Mouse (Mus musculus): ENCODE measurements around the gene Inf2. TPM values are rescaled to one million over a fixed set of nuclear protein-coding genes. Genes with fewer than 3 reads are reported as not detected.

Gene Inf2
- polyA plus RNA-seq, 1 experiment from 2014 or later = 5.5 TPM

Small RNA genes within 50 kb of the gene (microRNA-seq; reads per million reads assigned to microRNA genes)
- not detected for gene Mir6939

Other genes starting within 250 kb of the Inf2 start
- gene A530016L24Rik, start 99.3 kb upstream of the Inf2 start, polyA plus RNA-seq (2015; fragmentation: Nextera tagmentation; extraction: Ambion mirVana) = 0.41 and 0.64 TPM in 2 replicates
- gene Tmem179, start 72.0 kb upstream of the Inf2 start, polyA plus RNA-seq (2015; fragmentation: Nextera tagmentation; extraction: Ambion mirVana) = 0.28 and 0.66 TPM in 2 replicates
- gene Adssl1, start 31.3 kb downstream of the Inf2 start, polyA plus RNA-seq (2015; fragmentation: Nextera tagmentation; extraction: Ambion mirVana) = 12.8 and 14.7 TPM in 2 replicates
- 246 and 251 TPM in 2 replicates for gene Siva1, start 55.9 kb downstream of the Inf2 start, polyA plus RNA-seq (2015; fragmentation: Nextera tagmentation; extraction: Ambion mirVana)
- gene Akt1, start 86.1 kb downstream of the Inf2 start, polyA plus RNA-seq (2015; fragmentation: Nextera tagmentation; extraction: Ambion mirVana) = 62.5 and 71.0 TPM in 2 replicates
- 2.2 and 2.4 TPM in 2 replicates for gene Zbtb42, start 90.0 kb downstream of the Inf2 start, polyA plus RNA-seq (2015; fragmentation: Nextera tagmentation; extraction: Ambion mirVana)
- 14.7 and 16.6 TPM in 2 replicates for gene Cep170b, start 131.7 kb downstream of the Inf2 start, polyA plus RNA-seq (2015; fragmentation: Nextera tagmentation; extraction: Ambion mirVana)
- gene Pld4, start 171.9 kb downstream of the Inf2 start, polyA plus RNA-seq (2015; fragmentation: Nextera tagmentation; extraction: Ambion mirVana) = 6.1 and 7.2 TPM in 2 replicates
- gene Ahnak2, start 213.9 kb downstream of the Inf2 start, polyA plus RNA-seq (2015; fragmentation: Nextera tagmentation; extraction: Ambion mirVana) = 0.61 and 0.64 TPM in 2 replicates
- 7.9 and 8.8 TPM in 2 replicates for gene Clba1, start 220.2 kb downstream of the Inf2 start, polyA plus RNA-seq (2015; fragmentation: Nextera tagmentation; extraction: Ambion mirVana)
- gene Cdca4, start 240.6 kb downstream of the Inf2 start, polyA plus RNA-seq (2015; fragmentation: Nextera tagmentation; extraction: Ambion mirVana) = 132 and 134 TPM in 2 replicates